Mouse (Mus musculus) hindbrain, embryonic 11.5 days (tissue): ENCODE data around the gene Itih5. TPM values are rescaled to one million over a fixed set of nuclear protein-coding genes. Genes with fewer than 3 reads are reported as not detected.

ENCODE experiments used
- ATAC-seq: fragments of 200-750 bp; cut with Nextera tagmentation; 2 replicates; pipeline ENCODE4 v1.8.0; 2017; ENCODE audit warnings: mild to moderate bottlenecking, moderate TSS enrichment, moderate library complexity; ENCODE audit not compliant: low FRiP score
- DNase-seq: peaks from one replicate; pipeline ENCODE4 v3.0.0-alpha.2; 2015; ENCODE audit warnings: low spot score
- H3K27ac ChIP-seq: fragments of 300-500 bp; sonication (generic); 2 replicates; pipeline ENCODE4 v1.5.1; 2014; ENCODE audit warnings: mild to moderate bottlenecking, low read depth, low read length
- H3K27me3 ChIP-seq: fragments of 300-500 bp; sonication (generic); 2 replicates; pipeline ENCODE4 v1.6.1; 2014; ENCODE audit warnings: mild to moderate bottlenecking, low read length, moderate library complexity, mixed read lengths; ENCODE audit not compliant: control insufficient read depth, insufficient read depth
- H3K36me3 ChIP-seq: fragments of 300-500 bp; sonication (generic); 2 replicates; pipeline ENCODE4 v1.6.1; 2014; ENCODE audit warnings: mild to moderate bottlenecking, low read length, moderate library complexity, mixed read lengths; ENCODE audit not compliant: control insufficient read depth, insufficient read depth
- H3K4me1 ChIP-seq: fragments of 300-500 bp; sonication (generic); replicated peaks from 2 replicates; pipeline ENCODE4 v1.6.1; 2014; ENCODE audit warnings: low read length, mixed read lengths; ENCODE audit not compliant: control insufficient read depth, insufficient read depth
- H3K4me2 ChIP-seq: fragments of 300-500 bp; sonication (generic); replicated peaks from 2 replicates; pipeline ENCODE4 v1.6.1; 2014; ENCODE audit warnings: mild to moderate bottlenecking, low read depth, low read length
- H3K4me3 ChIP-seq: fragments of 300-500 bp; sonication (generic); 2 replicates; pipeline ENCODE4 v1.5.1; 2014; ENCODE audit warnings: low read depth, low read length
- H3K9ac ChIP-seq: fragments of 300-500 bp; sonication (generic); 2 replicates; pipeline ENCODE4 v1.6.1; 2014; ENCODE audit warnings: low read depth, low read length
- H3K9me3 ChIP-seq: fragments of 300-500 bp; sonication (generic); 2 replicates; pipeline ENCODE4 v1.6.1; 2016; ENCODE audit warnings: low read length; ENCODE audit not compliant: control insufficient read depth
- WGBS: fragments of 180-500 bp; shearing (Covaris S2); extraction: QIAGEN DNeasy Blood & Tissue Kit; methylation state at CpG from one replicate; pipeline ENCODE4 v1.1.7; 2014; 5-methylcytosine and 5-hydroxymethylcytosine counted together
- polyA plus RNA-seq: library from polyadenylated mRNA; unstranded; fragments of >200 nt; fragmentation: Nextera tagmentation; extraction: Ambion mirVana; gene quantifications from 2 replicates; pipeline ENCODE4 v1.2.1, GENCODE M21; 2014

Gene Itih5
- polyA plus RNA-seq: 5.3 and 5.6 TPM in 2 replicates

DNA sequence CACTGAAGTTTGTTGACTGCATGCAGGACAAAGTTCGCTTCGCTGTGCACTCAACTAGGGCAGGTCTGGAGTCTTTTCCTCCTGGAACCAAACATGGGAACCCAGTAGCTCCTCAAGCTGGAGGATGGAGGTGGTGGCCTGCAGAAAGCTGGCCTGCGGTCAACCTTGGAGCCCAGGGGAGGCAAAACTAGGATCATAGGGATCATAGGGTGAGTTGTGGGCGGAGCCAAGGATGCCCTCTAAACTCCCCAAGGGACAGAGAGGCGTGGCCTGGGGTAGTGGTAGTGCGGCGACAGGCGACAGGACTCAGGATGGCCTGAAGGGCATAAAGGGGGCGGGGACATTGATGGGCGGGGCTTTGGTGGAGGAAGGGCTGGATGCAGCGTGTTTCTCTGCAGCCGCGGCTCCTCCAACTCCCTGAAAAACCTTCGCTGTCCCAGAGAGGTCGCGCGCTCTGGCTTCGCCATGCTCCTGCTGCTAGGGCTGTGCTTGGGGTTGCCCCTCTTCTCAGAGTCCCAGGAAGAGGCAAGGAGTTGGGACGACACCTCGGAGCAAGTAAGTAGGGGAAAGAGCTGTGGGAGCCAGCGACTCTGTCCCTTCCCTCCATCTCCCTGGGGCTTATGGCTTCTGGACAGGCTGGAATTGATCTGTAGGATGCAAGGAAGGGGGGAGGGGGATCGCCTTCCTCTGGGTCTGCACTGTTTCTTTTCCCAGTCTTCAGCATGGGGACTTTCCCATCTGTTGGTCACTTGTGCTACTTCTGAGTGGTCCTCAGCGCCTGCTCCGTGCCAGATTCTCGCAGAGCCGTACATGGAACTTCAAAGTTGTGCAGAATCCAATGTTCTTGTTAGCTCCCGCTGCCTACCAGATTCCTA is at the start of gene Itih5:
Gene Itih5, plus strand, starts transcription at position 371 of the 875 bp plus-strand sequence.
- no peaks in the 10 kb centered on the region for H3K4me1 ChIP-seq
- no peak within 1 kb of the TSS for H3K27ac ChIP-seq
- DNase-seq (peak; percentile 80), ATAC-seq (peak; percentile 93)
- no peaks in the 10 kb centered on the region for H3K9me3 ChIP-seq
- no peaks in the 10 kb centered on the region for H3K27me3 ChIP-seq
- 8% methylated on average over 27 of the region's 27 CpGs for WGBS
- H3K4me2 ChIP-seq: peak within 1 kb of the TSS; percentile 89
- no peaks in the 10 kb centered on the region for H3K36me3 ChIP-seq
- peak within 1 kb of the TSS; percentile 44 for H3K4me3 ChIP-seq
- H3K9ac ChIP-seq: peak within 1 kb of the TSS; percentile 49

DNA sequence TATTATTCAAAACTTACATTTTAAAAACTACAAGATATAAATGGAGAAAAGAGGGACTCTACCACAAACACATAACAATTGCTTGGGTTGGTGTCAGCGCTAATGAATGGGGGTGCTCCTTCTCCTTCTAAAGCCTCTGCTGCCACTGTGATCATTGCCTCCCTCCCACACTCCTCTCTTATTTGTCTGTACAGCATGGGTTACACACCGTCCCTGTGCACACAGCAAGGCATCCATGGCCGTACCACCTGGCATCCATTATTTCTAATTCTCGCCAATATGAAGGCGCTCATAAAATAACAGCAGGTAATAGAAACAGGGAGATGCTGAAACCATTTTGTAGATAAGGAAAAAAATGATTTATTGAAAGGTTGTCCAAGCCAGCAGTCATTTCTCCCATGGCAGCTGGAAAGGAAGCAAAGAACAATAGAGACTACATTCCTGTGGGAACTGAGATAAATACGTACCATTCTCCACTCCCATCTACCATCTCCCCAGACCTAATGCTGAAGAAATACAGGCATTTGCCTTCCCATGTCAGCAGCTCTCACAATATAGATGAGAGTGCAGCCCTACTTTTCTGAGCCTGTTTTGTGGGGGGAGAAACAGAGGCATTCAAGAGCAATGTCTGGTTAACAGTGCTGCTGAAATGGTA is 44.7 kb upstream of the Itih5 start:
- Histone ChIP-seq H3K4me2 (no peak overlapping the region), H3K4me3 (no peak overlapping the region), H3K4me1 (no peaks in the 10 kb centered on the region), H3K27ac (no peak overlapping the region), H3K9ac (no peak overlapping the region), H3K36me3 (no peaks in the 10 kb centered on the region), H3K27me3 (no peaks in the 10 kb centered on the region), H3K9me3 (no peaks in the 10 kb centered on the region)
- no peak for ATAC-seq
- no peak for DNase-seq
- 77% methylated on average over 6 of the region's 6 CpGs for WGBS

GRCm38 (mm10) chr2:10118751-10119150 is 34.6 kb upstream of the Itih5 start:
- DNase-seq (no peak), ATAC-seq (no peak)
- no peak overlapping the region for H3K4me3 ChIP-seq
- no peaks in the 10 kb centered on the region for H3K9me3 ChIP-seq
- no peaks in the 10 kb centered on the region for H3K36me3 ChIP-seq
- H3K4me1 ChIP-seq: no peaks in the 10 kb centered on the region
- H3K27me3 ChIP-seq: no peaks in the 10 kb centered on the region
- no peak overlapping the region for H3K4me2 ChIP-seq
- H3K27ac ChIP-seq: no peak overlapping the region
- H3K9ac ChIP-seq: no peak overlapping the region
- WGBS: 67% methylated on average over 1 of the region's 1 CpGs

GRCm38 (mm10) chr2:10119276-10119675 is 34.1 kb upstream of the Itih5 start:
- ATAC-seq: no peak
- WGBS: 90% methylated on average over 8 of the region's 8 CpGs
- H3K4me2 ChIP-seq: no peak overlapping the region

GRCm38 (mm10) chr2:10121826-10122225 is 31.5 kb upstream of the Itih5 start:
- H3K4me2 ChIP-seq: no peak overlapping the region
- 70% methylated on average over 3 of the region's 3 CpGs for WGBS
- ATAC-seq (no peak), DNase-seq (no peak)
- H3K4me1 ChIP-seq: no peaks in the 10 kb centered on the region
- H3K9me3 ChIP-seq: no peaks in the 10 kb centered on the region
- H3K27ac ChIP-seq: no peak overlapping the region
- H3K9ac ChIP-seq: no peak overlapping the region
- no peaks in the 10 kb centered on the region for H3K36me3 ChIP-seq
- H3K4me3 ChIP-seq: no peak overlapping the region
- H3K27me3 ChIP-seq: no peaks in the 10 kb centered on the region

More at GRCm38 (mm10) chr2:10119276-10119675, 34.1 kb upstream of the Itih5 start:
- Histone ChIP-seq H3K36me3 (no peaks in the 10 kb centered on the region), H3K9ac (no peak overlapping the region), H3K9me3 (no peaks in the 10 kb centered on the region), H3K4me3 (no peak overlapping the region), H3K27ac (no peak overlapping the region), H3K4me1 (no peaks in the 10 kb centered on the region), H3K27me3 (no peaks in the 10 kb centered on the region)
- no peak for DNase-seq

GRCm38 (mm10) chr2:10126122-10126521 is 27.2 kb upstream of the Itih5 start:
- ATAC-seq (no peak), DNase-seq (no peak)
- Histone ChIP-seq H3K27me3 (no peaks in the 10 kb centered on the region), H3K36me3 (no peaks in the 10 kb centered on the region), H3K4me3 (no peak overlapping the region), H3K27ac (no peak overlapping the region), H3K4me1 (no peaks in the 10 kb centered on the region), H3K4me2 (no peak overlapping the region), H3K9ac (no peak overlapping the region), H3K9me3 (no peaks in the 10 kb centered on the region)
- 95% methylated on average over 4 of the region's 4 CpGs for WGBS

DNA sequence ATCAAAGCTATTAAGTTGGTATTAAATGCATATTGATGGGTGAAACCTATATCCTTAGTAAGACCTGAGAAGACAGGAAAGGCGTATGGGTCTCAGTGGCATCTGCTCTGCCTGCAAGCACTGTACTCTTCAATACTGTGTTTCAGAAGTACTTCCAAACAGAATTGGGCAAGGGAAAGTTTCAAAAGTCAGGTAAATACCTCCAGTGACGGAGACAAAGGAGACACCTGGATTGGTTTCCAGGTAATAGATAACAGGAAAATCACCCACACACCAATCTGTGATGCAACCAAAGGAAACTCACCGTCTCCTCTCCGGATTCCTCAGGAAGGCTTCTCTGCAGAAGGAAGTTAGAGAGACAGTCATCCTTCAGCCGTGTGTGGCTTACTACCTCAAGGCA is 25.9 kb upstream of the Itih5 start:
- 96% methylated on average over 5 of the region's 5 CpGs for WGBS
- H3K4me2 ChIP-seq: no peak overlapping the region
- no peak for DNase-seq

DNA sequence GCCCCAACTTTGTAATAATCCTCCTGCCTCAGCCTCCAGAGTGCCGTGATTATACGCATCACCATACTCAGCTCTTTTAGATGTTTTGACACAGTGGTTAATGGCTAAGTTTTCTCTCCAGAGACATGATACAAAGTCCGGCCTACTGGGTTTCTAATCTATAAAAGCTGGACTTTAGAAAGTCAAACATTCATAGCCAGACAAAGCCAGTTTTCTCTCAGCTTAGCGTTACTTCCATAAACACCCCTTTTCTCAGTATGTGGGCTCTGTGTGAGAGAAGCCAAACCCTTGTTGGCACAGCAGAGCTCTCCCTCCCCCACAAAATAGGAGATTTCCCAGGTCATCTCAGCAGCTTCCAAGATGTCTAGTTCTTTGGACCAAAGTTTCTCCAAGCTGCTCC is 24.8 kb upstream of the Itih5 start:
- H3K4me3 ChIP-seq: no peak overlapping the region
- H3K36me3 ChIP-seq: no peaks in the 10 kb centered on the region
- 90% methylated on average over 4 of the region's 4 CpGs for WGBS
- DNase-seq (no peak), ATAC-seq (no peak)
- H3K27me3 ChIP-seq: no peaks in the 10 kb centered on the region
- no peak overlapping the region for H3K27ac ChIP-seq
- H3K4me1 ChIP-seq: no peaks in the 10 kb centered on the region
- H3K9me3 ChIP-seq: no peaks in the 10 kb centered on the region
- no peak overlapping the region for H3K9ac ChIP-seq
- no peak overlapping the region for H3K4me2 ChIP-seq

More for the DNA sequence above, 25.9 kb upstream of the Itih5 start:
- no peaks in the 10 kb centered on the region for H3K9me3 ChIP-seq
- H3K4me3 ChIP-seq: no peak overlapping the region
- no peak for ATAC-seq
- H3K36me3 ChIP-seq: no peaks in the 10 kb centered on the region
- H3K27ac ChIP-seq: no peak overlapping the region
- no peaks in the 10 kb centered on the region for H3K4me1 ChIP-seq
- H3K9ac ChIP-seq: no peak overlapping the region
- H3K27me3 ChIP-seq: no peaks in the 10 kb centered on the region
